Mouse (Mus musculus) bone marrow macrophage, adult 2 months (primary cell): ENCODE measurements around the gene Fgf14. TPM values are rescaled to one million over a fixed set of nuclear protein-coding genes. Genes with fewer than 3 reads are reported as not detected.

ENCODE experiments used
- H3K27ac ChIP-seq: 2 replicates; pipeline ENCODE4 v1.5.1; 2012; ENCODE audit warnings: low read depth, low read length; ENCODE audit not compliant: insufficient read depth
- H3K4me1 ChIP-seq: 2 replicates; pipeline ENCODE4 v1.6.1; 2012; ENCODE audit warnings: low read length; ENCODE audit not compliant: control insufficient read depth, insufficient read depth
- H3K4me3 ChIP-seq: 2 replicates; pipeline ENCODE4 v1.5.1; 2012; ENCODE audit warnings: mild to moderate bottlenecking, low read length, moderate library complexity; ENCODE audit not compliant: insufficient read depth
- CTCF ChIP-seq: IDR thresholded peaks from 2 replicates; pipeline ENCODE4 v1.5.1; 2012; ENCODE audit warnings: low read depth, mild to moderate bottlenecking, low read length, moderate library complexity
- POLR2A ChIP-seq: IDR thresholded peaks from 2 replicates; pipeline ENCODE4 v1.6.1; 2012; ENCODE audit warnings: mild to moderate bottlenecking, low read depth, low read length, borderline replicate concordance
- polyA plus RNA-seq: library from polyadenylated mRNA; stranded (reverse); fragments of >200 nt; gene quantifications from 2 replicates; pipeline ENCODE4 v1.2.4, GENCODE M21; 2012; ENCODE audit not compliant: missing spikeins, insufficient read depth, insufficient read length

Fgf14 gene
- polyA plus RNA-seq, 1 experiment, result not detected

- TF ChIP-seq POLR2A (no peak), CTCF (no peak)
- H3K4me1 ChIP-seq, result no peaks in the 10 kb centered on the region
- H3K4me3 ChIP-seq, result no peak overlapping the region
- no peak overlapping the region for H3K27ac ChIP-seq
These were observed 481.1 kb downstream of the Fgf14 start for GRCm38 (mm10) chr14:124195806-124196205.

GRCm38 (mm10) chr14:124195331-124195730, 481.6 kb downstream of the Fgf14 start:
- Histone ChIP-seq H3K4me3 (no peak overlapping the region), H3K27ac (no peak overlapping the region), H3K4me1 (no peaks in the 10 kb centered on the region)
- TF ChIP-seq CTCF (no peak), POLR2A (no peak)

GRCm38 (mm10) chr14:124192815-124193142, 484.1 kb downstream of the Fgf14 start:
- Histone ChIP-seq H3K4me3 (no peak overlapping the region), H3K4me1 (no peaks in the 10 kb centered on the region), H3K27ac (no peak overlapping the region)
- no peak for TF ChIP-seq POLR2A
- no peak for TF ChIP-seq CTCF

GRCm38 (mm10) chr14:124191913-124192814, 484.8 kb downstream of the Fgf14 start:
- no peak overlapping the region for H3K27ac ChIP-seq
- no peaks in the 10 kb centered on the region for H3K4me1 ChIP-seq
- no peak for TF ChIP-seq CTCF
- TF ChIP-seq POLR2A, result no peak
- no peak overlapping the region for H3K4me3 ChIP-seq

- TF ChIP-seq CTCF, result no peak
- no peak for TF ChIP-seq POLR2A
- no peak overlapping the region for H3K4me3 ChIP-seq
- H3K4me1 ChIP-seq, result no peaks in the 10 kb centered on the region
- H3K27ac ChIP-seq, result no peak overlapping the region
These were observed 496.7 kb downstream of the Fgf14 start for GRCm38 (mm10) chr14:124180265-124180664.

- Histone ChIP-seq H3K27ac (no peak overlapping the region), H3K4me3 (no peak overlapping the region), H3K4me1 (no peaks in the 10 kb centered on the region)
- TF ChIP-seq POLR2A (no peak), CTCF (no peak)
These were observed 502.8 kb downstream of the Fgf14 start for GRCm38 (mm10) chr14:124174111-124174510.

GRCm38 (mm10) chr14:124163618-124164185, 513.2 kb downstream of the Fgf14 start:
- Histone ChIP-seq H3K4me3 (no peak overlapping the region), H3K27ac (no peak overlapping the region), H3K4me1 (no peaks in the 10 kb centered on the region)
- no peak for TF ChIP-seq CTCF
- TF ChIP-seq POLR2A, result no peak

- no peak overlapping the region for H3K27ac ChIP-seq
- TF ChIP-seq CTCF (no peak), POLR2A (no peak)
- H3K4me1 ChIP-seq, result no peaks in the 10 kb centered on the region
- no peak overlapping the region for H3K4me3 ChIP-seq
These were observed 529.5 kb downstream of the Fgf14 start for GRCm38 (mm10) chr14:124147378-124147777.

- Histone ChIP-seq H3K27ac (no peak overlapping the region), H3K4me3 (no peak overlapping the region), H3K4me1 (no peaks in the 10 kb centered on the region)
- TF ChIP-seq POLR2A (no peak), CTCF (no peak)
These were observed 569.6 kb downstream of the Fgf14 start for GRCm38 (mm10) chr14:124107205-124107873.

- Histone ChIP-seq H3K4me3 (no peak overlapping the region), H3K27ac (no peak overlapping the region), H3K4me1 (no peaks in the 10 kb centered on the region)
- TF ChIP-seq CTCF, result no peak
- TF ChIP-seq POLR2A, result no peak
These were observed 593.8 kb downstream of the Fgf14 start for GRCm38 (mm10) chr14:124083126-124083525.
